Mouse (Mus musculus) frontal cortex, postnatal 14 days (tissue): ENCODE data around the gene Fgfr2.
A peak's percentile ranks its signal among the peaks of the same experiment; 100 is the strongest.

Experiments used
- DNase-seq, 2 experiments: peaks; one replicate each; pipeline ENCODE4 v3.0.0; 2022; ENCODE audit warnings: low spot score in 2 of 2

Fgfr2 gene

GRCm38 (mm10) chr7:132174296-132174695, 948.9 kb downstream of the Fgfr2 start:
- DNase-seq = no peak

GRCm38 (mm10) chr7:132172220-132172619, 950.9 kb downstream of the Fgfr2 start:
- DNase-seq = no peak

GRCm38 (mm10) chr7:132171716-132172115, 951.4 kb downstream of the Fgfr2 start:
- DNase-seq = no peak

GRCm38 (mm10) chr7:132169419-132170169, 953.6 kb downstream of the Fgfr2 start:
- no peak for DNase-seq

GRCm38 (mm10) chr7:132167239-132167638, 955.9 kb downstream of the Fgfr2 start:
- no peak for DNase-seq

- no peak for DNase-seq
These were observed 960.9 kb downstream of the Fgfr2 start for GRCm38 (mm10) chr7:132162254-132162653.

- DNase-seq = no peak
These were observed 964.7 kb downstream of the Fgfr2 start for GRCm38 (mm10) chr7:132158321-132159025.

GRCm38 (mm10) chr7:132154368-132154961, 968.7 kb downstream of the Fgfr2 start, which contains the start of gene Cpxm2:
Gene Cpxm2, minus strand, starts transcription at chr7:132154739.
- no peak for DNase-seq

- DNase-seq = peak in 1 of 2 experiments; percentile 21
These were observed 969.4 kb downstream of the Fgfr2 start for GRCm38 (mm10) chr7:132153725-132154147.

GRCm38 (mm10) chr7:132145227-132145800, 977.8 kb downstream of the Fgfr2 start:
- no peak for DNase-seq

- no peak for DNase-seq
These were observed 994.5 kb downstream of the Fgfr2 start for GRCm38 (mm10) chr7:132128687-132129086.

GRCm38 (mm10) chr7:132124948-132125347, 998.2 kb downstream of the Fgfr2 start:
- no peak for DNase-seq

- DNase-seq = no peak
These were observed 999.9 kb downstream of the Fgfr2 start for GRCm38 (mm10) chr7:132123211-132123610.

- no peak for DNase-seq
These were observed 1003.3 kb downstream of the Fgfr2 start for GRCm38 (mm10) chr7:132119817-132120216.

- no peak for DNase-seq
These were observed 1011.4 kb downstream of the Fgfr2 start for GRCm38 (mm10) chr7:132111770-132112169.

- no peak for DNase-seq
These were observed 1012.8 kb downstream of the Fgfr2 start for GRCm38 (mm10) chr7:132110308-132110707.

GRCm38 (mm10) chr7:132106891-132107290, 1016.3 kb downstream of the Fgfr2 start:
- DNase-seq = peak; percentile 22 to 26

GRCm38 (mm10) chr7:132105326-132105725, 1017.8 kb downstream of the Fgfr2 start:
- DNase-seq = no peak

GRCm38 (mm10) chr7:132098441-132098840, 1024.7 kb downstream of the Fgfr2 start:
- no peak for DNase-seq

- DNase-seq = no peak
These were observed 1028.5 kb downstream of the Fgfr2 start for GRCm38 (mm10) chr7:132094666-132095065.

- no peak for DNase-seq
These were observed 1031.6 kb downstream of the Fgfr2 start for GRCm38 (mm10) chr7:132091551-132091950.

- no peak for DNase-seq
These were observed 1034.5 kb downstream of the Fgfr2 start for GRCm38 (mm10) chr7:132088606-132089005.
